Mouse (Mus musculus): ENCODE measurements at regions not wholly inside any gene's neighbourhood (a gene's known extent, or its start where the extent isn't known, plus 50 kb on each side); places are given as distances from the start of the nearest gene placed in this dataset.

- no peak for DNase-seq
Measured at GRCm38 (mm10) chr15:72321528-72321927, 1512.8 kb upstream of the Gm6569 start.

GRCm38 (mm10) chr15:72322127-72322526 lies 1512.2 kb upstream of the Gm6569 start:
- DNase-seq = no peak

- DNase-seq = no peak
Measured at GRCm38 (mm10) chr15:72323158-72323557, 1511.2 kb upstream of the Gm6569 start.

- DNase-seq = no peak
Measured at GRCm38 (mm10) chr15:72331262-72331661, 1503.1 kb upstream of the Gm6569 start.

- DNase-seq = no peak
Measured at GRCm38 (mm10) chr15:72334497-72334896, 1499.9 kb upstream of the Gm6569 start.

GRCm38 (mm10) chr15:72339629-72340028 lies 1494.7 kb upstream of the Gm6569 start:
- DNase-seq = no peak

GRCm38 (mm10) chr15:72341991-72342390 lies 1492.4 kb upstream of the Gm6569 start:
- no peak for DNase-seq

GRCm38 (mm10) chr15:72342504-72342903 lies 1491.9 kb upstream of the Gm6569 start:
- DNase-seq = no peak

- no peak for DNase-seq
Measured at GRCm38 (mm10) chr15:72343794-72344193, 1490.6 kb upstream of the Gm6569 start.

- no peak for DNase-seq
Measured at GRCm38 (mm10) chr15:72353371-72353770, 1481.0 kb upstream of the Gm6569 start.

GRCm38 (mm10) chr15:72355626-72356025 lies 1478.7 kb upstream of the Gm6569 start:
- no peak for DNase-seq

GRCm38 (mm10) chr15:72359636-72360035 lies 1474.7 kb upstream of the Gm6569 start:
- no peak for DNase-seq

GRCm38 (mm10) chr15:72360049-72360448 lies 1474.3 kb upstream of the Gm6569 start:
- DNase-seq = no peak

GRCm38 (mm10) chr15:72360463-72361030 lies 1473.8 kb upstream of the Gm6569 start:
- DNase-seq = no peak

- no peak for DNase-seq
Measured at GRCm38 (mm10) chr15:72373041-72373440, 1461.3 kb upstream of the Gm6569 start.

- no peak for DNase-seq
Measured at GRCm38 (mm10) chr15:72377201-72377600, 1457.2 kb upstream of the Gm6569 start.

GRCm38 (mm10) chr15:72379291-72379690 lies 1455.1 kb upstream of the Gm6569 start:
- DNase-seq = no peak

- no peak for DNase-seq
Measured at GRCm38 (mm10) chr15:72381164-72381563, 1453.2 kb upstream of the Gm6569 start.

GRCm38 (mm10) chr15:72381744-72382143 lies 1452.6 kb upstream of the Gm6569 start:
- DNase-seq = no peak

GRCm38 (mm10) chr15:72382521-72382920 lies 1451.8 kb upstream of the Gm6569 start:
- no peak for DNase-seq

GRCm38 (mm10) chr15:72383062-72383461 lies 1451.3 kb upstream of the Gm6569 start:
- no peak for DNase-seq

GRCm38 (mm10) chr15:72383470-72383869 lies 1450.9 kb upstream of the Gm6569 start:
- no peak for DNase-seq

- no peak for DNase-seq
Measured at GRCm38 (mm10) chr15:72393226-72393625, 1441.1 kb upstream of the Gm6569 start.

GRCm38 (mm10) chr15:72411956-72412355 lies 1422.4 kb upstream of the Gm6569 start:
- no peak for DNase-seq
